Mouse (Mus musculus): ENCODE measurements around the gene Hes5.

GRCm38 (mm10) chr4:155005278-155005677 lies 44.6 kb downstream of the Hes5 start:
- TF ChIP-seq POLR2A (IDR thresholded peaks at IDR 0.05; ENCODE audit: borderline replicate concordance, extremely low read depth, low read depth, low read length) (no peak), CTCF (IDR thresholded peaks at IDR 0.05; ENCODE audit: insufficient read depth, low read length) (no peak)
